Mouse (Mus musculus) spleen, adult 12 weeks (tissue): Measurements from ENCODE around the gene Mrtfa.

Experiments used
- DNase-seq: peaks from one replicate; pipeline ENCODE4 v3.0.0; 2022; ENCODE audit warnings: low spot score

Mrtfa gene

DNA sequence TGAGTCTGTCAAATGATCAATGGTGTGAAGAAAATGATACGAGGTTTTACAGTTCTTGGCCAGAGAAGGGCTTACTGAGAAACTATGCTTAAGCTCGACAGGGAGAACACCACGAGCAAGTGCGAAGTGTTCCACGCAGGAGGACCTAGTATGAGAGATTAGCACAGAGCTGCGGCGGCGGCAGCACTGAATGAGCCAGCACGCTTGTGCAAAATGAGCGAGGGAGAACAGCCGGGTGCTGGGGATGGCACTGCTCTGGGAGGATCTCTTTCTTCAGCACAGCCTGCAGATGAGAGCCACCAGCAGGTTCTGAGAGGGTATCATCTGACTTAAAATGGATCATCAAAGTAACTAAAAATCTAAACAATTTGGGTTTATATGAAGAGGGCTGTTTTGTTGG, 91.3 kb downstream of the Mrtfa start:
- no peak for DNase-seq

- no peak for DNase-seq
These were observed 91.9 kb downstream of the Mrtfa start for GRCm38 (mm10) chr15:81098689-81099088.

DNA sequence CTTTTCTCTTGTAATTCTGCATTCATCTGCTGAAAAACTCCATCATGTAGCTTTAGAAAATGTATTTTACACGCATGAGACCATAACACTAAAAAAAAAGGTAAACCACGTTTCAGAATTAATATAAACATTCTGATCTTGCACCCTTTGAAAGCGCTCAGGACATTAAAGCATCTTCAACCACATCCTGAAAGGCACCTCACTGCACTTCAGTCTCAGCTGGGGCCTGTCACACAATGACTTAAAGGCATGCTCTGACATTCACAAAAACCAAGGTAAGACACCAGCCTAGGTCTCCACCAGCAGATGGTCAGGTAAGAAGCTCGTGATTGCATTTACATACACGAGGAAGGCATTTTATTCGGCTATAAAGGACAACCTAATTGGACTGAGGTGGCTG, 92.7 kb downstream of the Mrtfa start:
- no peak for DNase-seq

DNA sequence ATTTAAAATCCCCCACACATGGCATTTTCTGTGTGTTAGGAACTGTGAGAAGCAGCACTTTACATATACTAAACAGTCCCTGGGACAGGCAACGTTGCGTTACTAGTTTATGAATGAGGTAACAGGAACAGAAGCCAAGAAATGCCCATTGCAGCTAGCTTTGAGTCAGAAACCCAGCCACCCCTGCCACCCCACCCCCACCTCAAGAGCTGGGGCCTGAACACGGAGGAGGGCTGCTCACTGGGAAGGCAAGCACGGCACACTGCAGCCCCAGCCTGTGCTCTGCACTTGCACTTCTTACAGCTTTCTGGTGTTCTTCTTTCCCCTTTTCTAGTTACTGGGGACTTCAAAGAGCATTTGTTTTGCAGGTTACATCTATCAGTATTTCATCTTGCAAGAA, 93.1 kb downstream of the Mrtfa start:
- no peak for DNase-seq

DNA sequence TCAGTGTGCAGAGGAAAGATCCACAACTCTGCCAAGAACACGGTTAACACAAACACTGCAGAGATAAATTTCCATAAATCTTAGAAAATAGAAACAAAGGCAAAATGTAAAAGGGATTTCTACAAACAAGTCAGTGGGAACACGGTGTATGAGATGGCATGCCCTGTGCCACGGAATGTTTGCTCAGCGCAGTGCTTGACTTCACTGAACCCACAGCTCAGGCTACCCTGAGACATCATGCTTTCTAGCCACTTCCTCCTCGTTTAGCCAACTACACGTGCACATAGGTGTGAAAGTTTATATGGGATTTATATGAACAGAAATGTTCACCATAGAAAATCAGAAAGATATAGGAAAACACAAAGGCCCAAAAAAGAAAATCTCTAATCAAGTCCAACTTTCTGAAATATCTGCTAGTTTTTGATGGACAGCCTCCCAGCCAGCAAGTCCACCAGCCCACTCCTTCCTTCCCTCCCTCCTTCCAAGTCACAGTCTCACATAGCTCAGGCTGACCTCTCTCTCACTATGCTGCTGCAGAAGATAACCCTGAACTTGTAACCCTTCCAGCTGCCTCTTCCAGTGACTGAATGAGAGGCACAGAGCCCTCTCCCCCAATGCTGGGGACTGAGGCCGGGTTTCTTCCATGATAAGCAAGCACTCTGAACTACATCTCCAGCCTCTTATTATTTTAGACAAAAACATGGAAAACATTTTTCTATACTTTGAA, 94.1 kb downstream of the Mrtfa start:
- no peak for DNase-seq

DNA sequence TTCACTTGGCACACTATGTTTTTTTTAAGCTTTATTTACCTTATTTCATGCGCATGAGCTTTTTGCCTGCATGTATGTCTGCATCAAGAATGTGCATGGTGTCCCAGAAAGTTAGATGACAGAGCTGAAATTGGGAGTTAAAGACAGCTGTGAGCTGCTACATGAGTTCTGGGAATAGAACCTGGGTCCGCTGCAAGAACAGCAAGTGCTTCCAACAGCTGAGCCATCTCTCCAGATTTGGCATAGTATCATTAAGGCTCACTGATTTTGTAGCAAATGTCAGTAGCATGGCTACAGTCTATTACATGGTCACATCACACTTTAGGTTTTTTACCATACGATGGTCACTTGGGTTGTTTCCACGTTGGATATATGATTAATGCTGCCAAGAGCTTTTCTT, 97.5 kb downstream of the Mrtfa start:
- no peak for DNase-seq

DNA sequence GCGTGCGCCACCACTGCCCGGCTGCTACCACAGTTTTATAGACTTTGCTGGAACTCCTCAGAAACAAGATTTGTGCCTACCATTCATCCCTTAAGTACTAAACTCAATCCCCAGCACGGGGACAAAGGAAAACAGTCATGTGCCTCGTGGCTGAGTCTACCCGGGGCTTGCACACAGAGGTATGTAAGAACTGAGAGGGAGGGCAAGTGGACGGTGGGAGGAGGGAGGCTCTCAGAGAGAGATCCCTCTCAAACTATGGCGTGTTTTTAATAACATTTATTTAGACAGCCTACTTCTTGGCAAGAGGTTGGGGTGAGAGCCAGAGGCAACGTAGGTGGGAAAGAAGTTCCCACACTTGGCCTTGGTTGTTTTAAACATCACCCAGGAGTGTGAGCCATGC, 98.8 kb downstream of the Mrtfa start:
- DNase-seq: no peak

DNA sequence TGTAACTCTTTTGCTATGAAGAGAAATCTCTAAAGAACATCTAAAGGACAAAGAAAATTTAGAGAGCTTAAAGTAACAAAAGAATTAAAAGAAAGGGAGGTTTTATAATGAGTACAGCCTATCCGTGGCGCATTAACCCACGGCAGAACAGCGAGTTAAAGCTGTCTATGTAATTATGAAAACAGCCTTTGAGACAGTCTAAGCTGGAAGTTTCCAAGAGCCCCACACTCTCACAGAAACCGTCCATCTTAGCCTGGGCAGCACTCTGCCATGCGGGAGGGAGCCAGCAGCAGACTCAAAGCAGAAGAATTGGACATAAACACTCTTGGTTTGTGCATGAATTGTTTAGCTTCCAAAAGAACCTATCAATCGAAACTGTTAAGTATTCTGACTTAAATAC, 103.0 kb downstream of the Mrtfa start:
- no peak for DNase-seq

- DNase-seq: no peak
These were observed 103.7 kb downstream of the Mrtfa start for GRCm38 (mm10) chr15:81086644-81087480.

GRCm38 (mm10) chr15:81083826-81084225, 106.7 kb downstream of the Mrtfa start:
- DNase-seq: no peak

GRCm38 (mm10) chr15:81083281-81083680, 107.3 kb downstream of the Mrtfa start:
- no peak for DNase-seq

DNA sequence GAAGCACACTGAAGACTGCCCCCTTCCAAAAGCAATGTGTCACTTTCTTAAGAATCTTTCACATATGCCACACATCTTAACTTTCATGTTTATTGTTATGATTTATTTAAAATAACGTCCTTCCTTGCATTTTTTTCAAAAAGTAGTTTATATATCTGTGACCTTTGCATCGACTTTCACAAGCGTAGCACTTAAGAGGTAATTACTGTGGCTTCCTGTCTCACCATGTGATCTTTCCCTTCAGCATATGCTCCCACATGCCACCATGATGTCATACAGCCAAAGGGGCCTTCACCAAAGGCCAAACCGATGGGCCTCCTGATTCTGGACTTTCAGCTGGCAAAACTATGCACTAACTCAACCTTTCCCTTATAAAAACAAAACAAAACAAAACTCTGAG, 109.3 kb downstream of the Mrtfa start:
- DNase-seq: no peak

DNA sequence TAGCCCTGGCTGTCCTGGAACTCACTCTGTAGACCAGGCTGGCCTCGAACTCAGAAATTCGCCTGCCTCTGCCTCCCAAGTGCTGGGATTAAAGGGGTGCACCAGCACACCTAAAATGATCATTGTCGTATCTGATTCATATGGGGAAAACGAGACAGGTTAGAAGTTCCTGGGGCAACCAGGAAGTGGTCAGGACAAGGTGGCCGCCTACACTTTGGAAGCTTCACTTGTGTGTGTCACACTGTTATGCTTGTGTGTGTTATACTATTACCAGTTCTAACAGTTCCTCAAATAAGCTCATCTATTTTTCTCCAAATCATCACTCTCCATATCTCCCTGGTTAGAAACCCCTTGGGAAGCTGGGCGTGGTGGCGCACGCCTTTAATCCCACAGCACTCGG, 110.2 kb downstream of the Mrtfa start:
- no peak for DNase-seq

DNA sequence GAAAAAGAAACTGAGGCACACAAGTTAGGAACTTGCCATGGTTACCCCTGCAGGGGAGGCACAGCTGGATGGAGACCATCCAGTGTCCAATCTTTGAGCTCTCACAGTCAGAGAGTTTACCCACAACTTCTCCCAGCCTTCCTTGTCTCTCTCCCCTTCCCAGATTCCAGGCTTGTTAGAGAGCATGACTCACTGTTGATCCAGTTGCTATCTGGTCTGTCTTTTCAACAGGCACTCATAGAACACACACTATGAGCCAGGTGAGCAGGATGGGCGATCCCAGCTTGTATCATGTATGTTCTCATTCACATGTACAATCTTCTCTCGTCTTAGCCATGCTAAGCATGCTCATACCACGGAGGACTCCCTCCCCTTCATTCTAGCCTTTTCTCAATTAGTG, 111.3 kb downstream of the Mrtfa start:
- no peak for DNase-seq

GRCm38 (mm10) chr15:81077551-81077950, 113.0 kb downstream of the Mrtfa start:
- DNase-seq: no peak

GRCm38 (mm10) chr15:81074543-81074942, 116.0 kb downstream of the Mrtfa start:
- DNase-seq: no peak

- no peak for DNase-seq
These were observed 116.8 kb downstream of the Mrtfa start for GRCm38 (mm10) chr15:81073751-81074150.

GRCm38 (mm10) chr15:81072748-81073147, 117.8 kb downstream of the Mrtfa start:
- DNase-seq: no peak

DNA sequence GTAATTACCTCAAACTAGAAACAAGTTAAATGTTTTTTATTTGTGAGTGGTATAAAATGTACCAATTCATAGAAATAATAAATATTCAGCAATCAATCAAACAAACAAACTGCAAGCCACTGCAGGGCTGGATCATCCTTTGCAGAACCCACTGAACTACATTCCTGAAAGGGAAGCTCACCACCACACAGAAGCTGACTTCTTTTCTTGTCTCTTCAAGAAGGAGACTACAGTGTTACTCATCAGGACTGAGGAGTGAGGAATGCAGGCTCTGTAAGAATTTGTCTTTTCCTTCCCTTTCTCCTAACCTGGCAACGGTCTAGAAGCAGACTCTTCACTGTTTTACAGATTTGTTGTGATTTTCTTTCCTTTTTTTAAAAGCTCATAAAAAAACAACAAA, 120.1 kb downstream of the Mrtfa start:
- no peak for DNase-seq

DNA sequence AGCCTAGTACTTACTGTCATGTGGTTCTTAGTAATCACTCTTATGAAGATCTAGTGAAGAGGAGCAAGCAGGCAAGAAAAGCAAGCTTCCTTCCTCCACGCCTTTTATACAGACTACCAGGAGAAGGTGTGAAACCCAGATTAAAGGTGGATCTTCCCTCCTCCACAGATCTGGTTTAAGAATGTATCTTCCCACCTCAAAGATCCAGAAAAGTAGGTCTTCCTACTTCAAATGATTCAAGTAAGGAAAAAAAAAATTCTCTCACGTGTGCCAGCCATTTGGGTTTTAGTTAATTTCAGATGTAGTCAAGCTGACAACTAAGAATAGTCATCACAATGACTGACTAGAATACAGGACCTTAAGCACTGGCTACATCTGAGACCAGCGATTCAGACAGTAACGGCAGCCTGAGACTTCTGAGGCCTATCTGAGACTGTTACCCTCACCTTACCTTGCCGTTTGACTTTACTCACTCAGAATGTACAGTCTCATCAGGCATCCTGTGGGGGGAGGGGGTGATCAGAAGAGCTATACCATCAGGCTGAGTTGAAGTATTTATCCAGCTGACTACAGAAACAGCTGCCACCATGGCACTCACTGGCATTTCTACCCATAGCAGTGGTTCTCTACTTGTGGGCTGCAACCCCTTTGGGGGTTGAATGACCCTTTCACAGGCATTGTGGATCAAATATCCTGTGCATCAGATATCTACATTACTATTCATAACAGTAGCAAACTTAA, 121.7 kb downstream of the Mrtfa start:
- DNase-seq: no peak

DNA sequence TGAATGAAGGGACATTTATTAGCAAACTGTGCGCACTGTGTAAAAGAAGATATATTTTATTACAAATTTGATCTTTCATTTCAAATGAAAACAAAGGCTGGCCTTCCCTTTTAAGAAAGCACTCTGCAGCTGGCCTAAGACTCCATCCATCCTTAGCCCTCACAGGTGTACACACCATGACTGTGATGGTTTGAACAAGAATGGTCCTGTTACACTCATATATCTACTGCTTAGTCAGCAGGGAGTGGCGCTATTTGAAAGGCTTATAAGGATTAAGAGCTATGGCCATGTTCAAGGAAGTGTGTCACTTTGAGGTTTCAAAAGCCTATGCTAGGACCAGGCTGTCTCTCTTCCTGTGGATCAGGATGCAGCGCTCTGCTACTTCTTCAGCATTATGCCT, 122.8 kb downstream of the Mrtfa start:
- DNase-seq: no peak

DNA sequence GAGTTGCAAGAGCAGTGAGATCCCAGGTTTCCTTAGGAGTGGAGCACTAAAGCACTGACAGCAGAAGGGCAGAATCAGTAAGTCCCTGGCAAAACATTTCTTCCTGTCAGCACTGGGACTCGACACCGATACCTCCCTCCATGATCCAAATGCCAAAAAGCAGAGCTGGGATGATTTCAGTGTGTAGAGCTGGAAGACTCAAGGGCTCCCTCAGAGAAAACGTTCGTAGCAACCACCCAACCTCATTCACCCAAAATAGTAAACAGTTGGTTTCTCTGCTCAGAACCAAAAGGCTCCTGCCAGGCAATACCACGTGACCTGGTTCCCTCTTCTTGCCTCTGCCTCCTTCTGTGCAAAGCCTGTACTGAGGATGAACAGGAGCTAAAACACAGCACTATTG, 123.6 kb downstream of the Mrtfa start:
- DNase-seq: no peak

DNA sequence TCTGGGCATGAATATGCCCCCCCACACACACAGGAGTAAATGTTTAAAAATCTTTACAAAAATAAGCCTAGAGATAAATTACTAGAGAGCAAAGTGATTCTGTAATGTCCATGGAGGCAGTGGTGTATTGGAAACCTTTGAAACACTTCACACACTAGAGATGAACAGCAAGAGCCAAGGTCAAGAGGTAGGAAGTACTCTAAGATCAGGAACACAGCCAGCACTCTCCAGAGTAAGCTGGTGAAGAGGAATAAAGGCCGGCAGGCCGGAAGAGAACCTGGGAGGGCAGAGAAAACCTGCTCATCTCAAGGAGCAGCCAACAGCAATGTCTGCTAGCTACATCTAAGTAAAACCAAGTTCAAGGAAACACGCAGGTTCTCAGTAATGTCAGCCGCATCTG, 125.9 kb downstream of the Mrtfa start:
- no peak for DNase-seq
